Comparison of ENCODE assay signal across 8 mouse cellular contexts in genomic region chr16:31290751-31291365, GRCm38 (mm10). TPM values are rescaled to one million over a fixed set of nuclear protein-coding genes. Genes with fewer than 3 reads are reported as not detected.
DNase-seq lines count a peak whose midpoint lies in the region; TF ChIP-seq lines count a peak whose summit lies in the region.

No protein-coding gene starts in this region.

- no peaks in the 10 kb centered on the region for H3K79me2 ChIP-seq in macrophage (ENCODE audit: inconsistent target)

- TF ChIP-seq POLR2A in cortical plate, adult 2 months (IDR thresholded peaks at IDR 0.05; ENCODE audit: extremely low read depth, insufficient read depth, low read length), result no peak

- peaks cover 6% of the 10 kb centered on the region for H3K4me1 ChIP-seq in cortical plate, adult 2 months (ENCODE audit: control insufficient read depth, insufficient read depth, low read length)

- H3K36me3 ChIP-seq in macrophage (ENCODE audit: inconsistent target), result no peaks in the 10 kb centered on the region

- peak; percentile 9 to 28 for DNase-seq in adrenal gland, postnatal 36 days
- DNase-seq in adrenal gland, postnatal 4 days (ENCODE audit: low spot score in 2 of 2), result no peak
- DNase-seq in heart, postnatal 4 days, result peak; percentile 61
- DNase-seq in testis, postnatal 14 days (ENCODE audit: low spot score), result no peak
- no peak for DNase-seq in B cell, adult 2 months
- DNase-seq in right cerebral cortex, postnatal 10 days (ENCODE audit: low spot score in 2 of 2), result no peak

- H3K4me3 ChIP-seq in cortical plate, adult 2 months (ENCODE audit: insufficient read depth, low read length), result no peak overlapping the region
- H3K4me3 ChIP-seq in macrophage (ENCODE audit: inconsistent target), result peak overlapping the region; percentile 8; the same call in 1 of the 2 replicates

- peak overlapping the region; percentile 33; the same call in 1 of the 2 replicates for H3K27ac ChIP-seq in cortical plate, adult 2 months (ENCODE audit: insufficient read depth, low read length)
- peak overlapping the region; percentile 82 for H3K27ac ChIP-seq in macrophage

- WGBS in macrophage (ENCODE audit: missing documents), result 14% methylated on average over 7 of the region's 7 CpGs

- no peak for TF ChIP-seq CTCF in cortical plate, adult 2 months (IDR thresholded peaks at IDR 0.05; ENCODE audit: extremely low read depth, insufficient read depth, low read length)

RNA-seq across cellular contexts. Expression of gene Ppp1r2, which starts 15.8 kb away (rescaled TPM):
- 10 to 100 TPM; 76.2 to 76.3 TPM for total RNA-seq in adrenal gland, postnatal 36 days (2021)
- 10 to 100 TPM; 85.9 to 87.7 TPM for total RNA-seq in adrenal gland, postnatal 4 days (2021)
- 62.2 and 64.2 TPM in 2 replicates for polyA plus RNA-seq in cortical plate, adult 2 months (2012; rRNA removed)
- 100 to 1,000 TPM; 128 to 132 TPM for total RNA-seq in heart, postnatal 4 days (2021)
- total RNA-seq in macrophage (2018; cell fraction: chromatin; rRNA removed), result 10 to 100 TPM; 16.9 to 45.7 (median 26.0) TPM
- 10 to 100 TPM; 40.4 to 69.8 (median 48.5) TPM for total RNA-seq in macrophage (2018; cell fraction: cytosol; rRNA removed)
- 10 to 100 TPM; 20.3 to 48.3 (median 35.3) TPM for total RNA-seq in macrophage (2018; cell fraction: nucleus; rRNA removed)
- 39.8 to 56.3 TPM (median 54.3 TPM) in 3 replicates for polyA plus RNA-seq in macrophage (2018)

RNA-seq across cellular contexts. Expression of gene Apod, which starts 23.8 kb away (rescaled TPM):
- total RNA-seq in adrenal gland, postnatal 36 days (2021), result 1 to 10 TPM; 4.7 to 4.9 TPM
- total RNA-seq in adrenal gland, postnatal 4 days (2021), result 1 to 10 TPM; 1.8 to 2.1 TPM
- polyA plus RNA-seq in cortical plate, adult 2 months (2012; rRNA removed), result 224 and 296 TPM in 2 replicates
- under 1 TPM; 0.27 to 0.45 TPM for total RNA-seq in heart, postnatal 4 days (2021)
- total RNA-seq in macrophage (2018; cell fraction: chromatin; rRNA removed), result 1 to 10 TPM in 2 of 26 experiments, not detected in 24; 1.2 to 4.0 TPM
- 1 to 10 TPM in 3 of 26 experiments, under 1 TPM in 21, not detected in 2; 0.16 to 2.1 (median 0.59) TPM for total RNA-seq in macrophage (2018; cell fraction: cytosol; rRNA removed)
- total RNA-seq in macrophage (2018; cell fraction: nucleus; rRNA removed), result 1 to 10 TPM in 7 of 26 experiments, under 1 TPM in 4, not detected in 15; 0.75 to 1.6 (median 1.0) TPM
- polyA plus RNA-seq in macrophage (2018), result 0.31 to 0.71 TPM (median 0.42 TPM) in 3 replicates

Comparison
In these comparisons a context has a peak if more than half of its experiments do, and no peak if none do; other contexts are left out.
1. DNase-seq: peak in adrenal gland, postnatal 36 days (2 of 2) and heart, postnatal 4 days (single experiment); none in adrenal gland, postnatal 4 days (0 of 2), testis, postnatal 14 days (single experiment), B cell, adult 2 months (0 of 2) and right cerebral cortex, postnatal 10 days (0 of 2).